Mouse (Mus musculus): ENCODE results near the gene Spint5. TPM values are rescaled to one million over a fixed set of nuclear protein-coding genes. Genes with fewer than 3 reads are reported as not detected.

Gene Spint5
- polyA plus RNA-seq, 1 experiment: not detected

DNA sequence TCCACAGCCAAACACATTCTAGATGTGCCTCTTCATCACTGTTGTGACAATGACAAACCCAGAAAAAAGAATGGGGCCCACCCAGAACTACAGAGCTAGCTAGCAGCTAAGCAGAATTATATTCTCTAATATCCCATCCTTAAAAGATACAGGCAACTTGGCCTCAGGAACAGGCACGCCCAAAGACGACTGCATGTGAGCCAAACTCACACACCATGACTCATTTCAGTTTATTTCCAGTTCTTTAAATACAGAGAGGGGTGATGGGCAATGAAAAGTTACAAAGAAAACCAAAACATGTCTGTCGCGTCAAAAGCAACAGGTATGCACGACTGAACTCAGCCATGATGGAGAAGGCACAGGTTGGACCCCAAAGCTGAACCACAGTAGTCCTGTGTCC lies 20.3 kb downstream of the Spint5 start:
- Histone ChIP-seq H3K4me1 (ENCODE audit: control insufficient read depth, insufficient read depth, low read length) (no peaks in the 10 kb centered on the region), H3K36me3 (ENCODE audit: control insufficient read depth, insufficient read depth, low read length) (no peaks in the 10 kb centered on the region), H3K27me3 (replicated peaks; ENCODE audit: control insufficient read depth, insufficient read depth, low read length) (no peaks in the 10 kb centered on the region), H3K27ac (ENCODE audit: insufficient read depth, low read depth, low read length) (no peak overlapping the region), H3K4me3 (ENCODE audit: insufficient read depth, low read depth, low read length) (no peak overlapping the region)
- no peak for DNase-seq
- 83% methylated on average over 5 of the region's 5 CpGs for WGBS
- TF ChIP-seq CTCF (conservative IDR thresholded peaks at IDR 0.05; ENCODE audit: insufficient read depth, insufficient read length, low read depth, low read length) (no peak), POLR2A (IDR thresholded peaks at IDR 0.05; ENCODE audit: low read depth, low read length) (no peak)

DNA sequence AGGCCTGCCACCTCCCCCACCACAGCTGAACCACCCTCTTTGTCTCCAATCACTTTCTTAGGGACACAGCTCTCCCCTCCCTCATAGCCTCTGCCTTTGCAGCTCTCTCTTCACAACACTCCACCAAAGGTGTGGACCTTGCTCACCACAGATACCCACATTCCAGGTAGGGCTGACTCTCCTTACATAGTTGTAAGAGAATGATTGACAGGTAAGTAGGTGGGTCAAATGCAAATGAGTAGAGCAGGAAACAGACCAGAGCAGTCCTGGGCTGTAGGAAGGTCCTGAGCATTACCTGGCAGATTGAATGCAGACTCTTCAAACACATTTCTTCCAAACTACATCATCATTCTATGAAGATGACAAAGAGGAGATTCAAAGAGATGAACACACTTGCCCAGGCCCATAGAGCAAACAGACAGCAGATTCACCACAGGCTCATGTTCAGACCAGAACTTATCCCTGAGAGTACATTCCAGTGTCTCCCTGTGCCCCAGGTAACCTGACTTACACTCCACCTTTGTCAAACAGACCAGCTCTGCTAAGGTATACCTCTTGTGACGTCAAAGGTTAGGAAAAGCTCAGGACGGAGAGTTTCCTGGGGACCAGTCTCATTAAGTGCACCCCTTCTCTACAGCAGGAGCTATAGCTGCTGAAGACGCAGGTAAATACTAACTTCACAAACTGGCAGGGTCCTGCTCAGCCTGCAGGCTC lies 22.4 kb downstream of the Spint5 start:
- TF ChIP-seq POLR2A (IDR thresholded peaks at IDR 0.05; ENCODE audit: low read depth, low read length) (no peak), CTCF (conservative IDR thresholded peaks at IDR 0.05; ENCODE audit: insufficient read depth, insufficient read length, low read depth, low read length) (no peak)
- 80% methylated on average over 3 of the region's 3 CpGs for WGBS
- no peaks in the 10 kb centered on the region for H3K4me1 ChIP-seq (ENCODE audit: control insufficient read depth, insufficient read depth, low read length)
- H3K27me3 ChIP-seq (replicated peaks; ENCODE audit: control insufficient read depth, insufficient read depth, low read length): no peaks in the 10 kb centered on the region
- no peaks in the 10 kb centered on the region for H3K36me3 ChIP-seq (ENCODE audit: control insufficient read depth, insufficient read depth, low read length)
- DNase-seq: peak; percentile 39
- H3K4me3 ChIP-seq (ENCODE audit: insufficient read depth, low read depth, low read length): no peak overlapping the region
- H3K27ac ChIP-seq (ENCODE audit: insufficient read depth, low read depth, low read length): no peak overlapping the region

DNA sequence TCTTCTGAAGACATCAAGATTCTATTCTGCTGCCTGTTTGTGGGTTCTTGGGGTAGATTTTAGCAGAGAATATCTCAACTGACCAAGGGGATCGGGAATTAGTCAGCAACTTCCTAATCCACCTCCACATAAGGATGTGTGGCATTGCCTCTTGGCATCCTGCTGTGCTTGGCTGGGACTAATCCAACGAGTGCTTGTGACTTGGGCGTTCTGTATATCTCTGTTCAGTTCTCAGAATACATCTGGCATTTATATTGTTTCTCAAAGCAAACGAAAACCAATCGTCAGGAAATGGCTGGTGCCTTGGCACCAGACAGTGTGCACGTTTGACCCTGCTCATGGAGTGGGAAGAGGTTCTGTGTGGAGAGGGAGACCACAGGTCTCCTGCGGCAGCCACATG lies 24.8 kb downstream of the Spint5 start:
- TF ChIP-seq CTCF (conservative IDR thresholded peaks at IDR 0.05; ENCODE audit: insufficient read depth, insufficient read length, low read depth, low read length): no peak
- TF ChIP-seq POLR2A (IDR thresholded peaks at IDR 0.05; ENCODE audit: low read depth, low read length): no peak
- no peaks in the 10 kb centered on the region for H3K36me3 ChIP-seq (ENCODE audit: control insufficient read depth, insufficient read depth, low read length)

DNA sequence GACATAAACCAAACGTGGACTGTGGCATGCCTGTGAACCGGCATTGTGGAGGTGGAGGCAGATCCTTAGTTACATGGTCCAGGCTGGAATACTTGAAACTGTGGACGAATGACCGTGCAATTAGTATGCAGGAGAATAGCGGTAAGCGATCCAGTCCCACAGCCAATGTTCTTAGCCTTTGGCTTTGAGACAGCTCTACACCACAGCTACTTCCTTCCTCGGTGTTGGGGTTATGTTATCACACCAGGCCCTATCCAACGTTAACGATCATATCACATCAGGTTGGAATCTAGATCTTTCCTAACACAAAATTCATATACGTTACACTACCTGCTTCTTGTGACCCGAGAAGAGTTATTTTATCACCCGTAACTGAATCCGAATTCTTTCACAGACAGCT lies 29.9 kb downstream of the Spint5 start:
- Histone ChIP-seq H3K4me1 (ENCODE audit: control insufficient read depth, insufficient read depth, low read length) (peaks cover 9% of the 10 kb centered on the region; the same call in 1 of the 2 replicates), H3K4me3 (ENCODE audit: insufficient read depth, low read depth, low read length) (peak overlapping the region; percentile 72), H3K27ac (ENCODE audit: insufficient read depth, low read depth, low read length) (no peak overlapping the region), H3K36me3 (ENCODE audit: control insufficient read depth, insufficient read depth, low read length) (no peaks in the 10 kb centered on the region), H3K27me3 (replicated peaks; ENCODE audit: control insufficient read depth, insufficient read depth, low read length) (no peaks in the 10 kb centered on the region)
- 43% methylated on average over 13 of the region's 13 CpGs for WGBS
- DNase-seq: no peak
- TF ChIP-seq CTCF (conservative IDR thresholded peaks at IDR 0.05; ENCODE audit: insufficient read depth, insufficient read length, low read depth, low read length) (no peak), POLR2A (IDR thresholded peaks at IDR 0.05; ENCODE audit: low read depth, low read length) (no peak)

More for the DNA sequence above, 24.8 kb downstream of the Spint5 start:
- DNase-seq: no peak
- 68% methylated on average over 7 of the region's 7 CpGs for WGBS
- Histone ChIP-seq H3K4me1 (ENCODE audit: control insufficient read depth, insufficient read depth, low read length) (peaks cover under 1% of the 10 kb centered on the region; the same call in 1 of the 2 replicates), H3K27ac (ENCODE audit: insufficient read depth, low read depth, low read length) (no peak overlapping the region), H3K27me3 (replicated peaks; ENCODE audit: control insufficient read depth, insufficient read depth, low read length) (no peaks in the 10 kb centered on the region), H3K4me3 (ENCODE audit: insufficient read depth, low read depth, low read length) (no peak overlapping the region)

DNA sequence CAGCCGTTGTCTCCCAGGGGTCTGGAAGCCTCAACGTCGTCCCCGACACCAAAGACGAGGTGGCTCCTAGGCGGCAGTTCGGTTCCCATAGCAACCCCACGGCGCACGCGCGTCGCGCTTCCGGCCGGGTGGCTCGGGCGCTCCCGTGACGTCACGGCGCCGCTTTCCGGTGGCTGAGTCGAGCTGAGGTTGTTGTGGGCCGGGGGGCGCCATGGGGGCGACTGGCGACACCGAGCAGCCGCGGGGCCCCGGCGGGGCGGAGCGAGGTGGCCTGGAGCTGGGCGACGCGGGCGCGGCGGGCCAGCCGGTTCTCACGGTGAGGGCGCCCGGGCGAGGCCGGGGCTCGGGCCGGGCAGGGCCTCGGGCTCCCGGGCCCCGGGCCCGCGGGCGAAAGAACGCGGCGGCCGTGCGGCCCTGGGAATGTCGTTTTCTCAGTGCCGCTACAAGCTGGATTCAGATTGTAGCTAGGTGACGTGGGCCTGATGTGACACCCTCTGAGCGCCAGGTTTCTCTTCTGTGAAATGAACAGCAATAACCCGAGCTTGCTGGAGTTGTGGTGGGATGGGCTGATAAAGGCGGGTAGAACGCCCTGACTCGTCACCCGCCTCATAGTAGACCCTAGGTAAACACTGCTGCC lies 30.9 kb downstream of the Spint5 start, which contains the start of the genes Wfdc3 and Dnttip1:
TSS of gene Wfdc3 (minus strand) at position 89 of the 637 bp plus-strand sequence.
TSS of gene Dnttip1 (plus strand) at position 141 of the 637 bp plus-strand sequence.
- Histone ChIP-seq H3K27ac (ENCODE audit: insufficient read depth, low read depth, low read length) (no peak within 1 kb of the TSS), H3K27me3 (replicated peaks; ENCODE audit: control insufficient read depth, insufficient read depth, low read length) (no peaks in the 10 kb centered on the region), H3K36me3 (ENCODE audit: control insufficient read depth, insufficient read depth, low read length) (no peaks in the 10 kb centered on the region), H3K4me3 (ENCODE audit: insufficient read depth, low read depth, low read length) (peak within 1 kb of the TSS; percentile 72), H3K4me1 (ENCODE audit: control insufficient read depth, insufficient read depth, low read length) (peaks cover 9% of the 10 kb centered on the region; the same call in 1 of the 2 replicates)
- no peak for TF ChIP-seq CTCF (conservative IDR thresholded peaks at IDR 0.05; ENCODE audit: insufficient read depth, insufficient read length, low read depth, low read length)
- peak; percentile 2 for TF ChIP-seq POLR2A (IDR thresholded peaks at IDR 0.05; ENCODE audit: low read depth, low read length)
- under 1% methylated on average over 70 of the region's 70 CpGs for WGBS
- DNase-seq: peak; percentile 96

DNA sequence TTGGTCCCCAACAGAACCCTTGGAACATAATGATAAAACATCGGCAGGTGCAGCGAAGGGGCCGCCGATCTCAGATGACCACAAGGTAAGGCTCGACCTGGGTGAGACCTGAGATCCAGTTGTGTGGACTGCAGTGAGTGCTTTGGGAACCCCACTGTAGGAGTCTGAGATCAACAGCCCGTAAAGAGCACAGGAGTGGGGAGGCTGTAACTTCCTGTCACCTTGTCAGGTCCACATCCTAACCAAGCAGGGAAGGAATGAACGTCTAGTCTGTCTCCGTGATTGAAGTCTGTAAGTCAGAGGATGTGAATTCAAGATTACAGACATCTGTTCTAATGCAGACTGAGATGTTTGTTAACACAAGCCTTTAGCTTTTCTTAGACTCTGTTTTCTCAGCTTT lies 31.6 kb downstream of the Spint5 start:
- Histone ChIP-seq H3K4me1 (ENCODE audit: control insufficient read depth, insufficient read depth, low read length) (peaks cover 9% of the 10 kb centered on the region; the same call in 1 of the 2 replicates), H3K27me3 (replicated peaks; ENCODE audit: control insufficient read depth, insufficient read depth, low read length) (no peaks in the 10 kb centered on the region), H3K27ac (ENCODE audit: insufficient read depth, low read depth, low read length) (no peak overlapping the region), H3K36me3 (ENCODE audit: control insufficient read depth, insufficient read depth, low read length) (no peaks in the 10 kb centered on the region), H3K4me3 (ENCODE audit: insufficient read depth, low read depth, low read length) (peak overlapping the region; percentile 72)
- DNase-seq: no peak
- no peak for TF ChIP-seq CTCF (conservative IDR thresholded peaks at IDR 0.05; ENCODE audit: insufficient read depth, insufficient read length, low read depth, low read length)
- no peak for TF ChIP-seq POLR2A (IDR thresholded peaks at IDR 0.05; ENCODE audit: low read depth, low read length)
- 27% methylated on average over 8 of the region's 8 CpGs for WGBS

DNA sequence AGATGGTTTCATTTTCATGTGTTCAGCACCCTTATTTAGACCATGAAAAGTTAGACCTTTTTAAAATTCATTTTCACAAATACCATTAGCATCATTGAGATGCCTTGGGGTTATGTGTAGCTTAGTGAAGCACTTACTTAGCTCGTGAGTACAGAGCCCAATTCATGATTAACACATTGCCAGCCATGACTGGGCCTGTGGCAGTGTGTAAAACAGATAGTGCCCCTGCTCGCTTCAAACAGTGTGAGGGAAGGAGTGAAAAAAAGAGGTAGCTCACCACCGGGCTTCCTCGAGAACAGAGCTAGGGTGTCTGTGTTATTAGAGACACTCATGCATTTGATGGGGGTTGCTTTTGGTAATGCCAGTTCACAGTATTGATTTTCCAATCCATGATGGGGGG lies 33.1 kb downstream of the Spint5 start:
- H3K4me1 ChIP-seq (ENCODE audit: control insufficient read depth, insufficient read depth, low read length): peaks cover 9% of the 10 kb centered on the region; the same call in 1 of the 2 replicates
- DNase-seq: no peak
- no peaks in the 10 kb centered on the region; the same call in 1 of the 2 replicates for H3K36me3 ChIP-seq (ENCODE audit: control insufficient read depth, insufficient read depth, low read length)
- H3K4me3 ChIP-seq (ENCODE audit: insufficient read depth, low read depth, low read length): no peak overlapping the region
- no peak overlapping the region for H3K27ac ChIP-seq (ENCODE audit: insufficient read depth, low read depth, low read length)
- 80% methylated on average over 4 of the region's 4 CpGs for WGBS
- no peaks in the 10 kb centered on the region for H3K27me3 ChIP-seq (replicated peaks; ENCODE audit: control insufficient read depth, insufficient read depth, low read length)
- no peak for TF ChIP-seq POLR2A (IDR thresholded peaks at IDR 0.05; ENCODE audit: low read depth, low read length)
- no peak for TF ChIP-seq CTCF (conservative IDR thresholded peaks at IDR 0.05; ENCODE audit: insufficient read depth, insufficient read length, low read depth, low read length)
